Mouse (Mus musculus) left cerebral cortex, adult 2 months (tissue): ENCODE results near the gene Slc9a2. TPM values are rescaled to one million over a fixed set of nuclear protein-coding genes. Genes with fewer than 3 reads are reported as not detected.
"Not testable (repeated sequence)": the region's sequence is repeated elsewhere in the genome, so short reads cannot be mapped to it uniquely, and the experiment has no call there.

ENCODE experiments used
- DNase-seq, 2 experiments: peaks; one replicate each; pipeline ENCODE4 v3.0.0; 2021 to 2022; ENCODE audit warnings: low spot score in 2 of 2, mixed read lengths in 1 of 2; ENCODE audit errors: extremely low spot score in 1 of 2
- H3K27ac ChIP-seq: fragments of 200-600 bp; 2 replicates; pipeline ENCODE4 v1.8.1; 2022
- H3K4me3 ChIP-seq: fragments of 200-600 bp; 2 replicates; pipeline ENCODE4 v1.8.1; 2022
- CTCF ChIP-seq: fragments of 200-600 bp; IDR thresholded peaks from 2 replicates; pipeline ENCODE4 v1.8.1; 2022; ENCODE audit warnings: antibody characterized with exemption, mild to moderate bottlenecking, moderate library complexity
- intact Hi-C: fragments of 180-260 bp; cut with DNase I; formaldehyde crosslinking; loops from one replicate; pipeline ENCODE4 v1.15.1; 2025
- total RNA-seq, 2 experiments: library from RNA; stranded (reverse); gene quantifications; 2 replicates each; pipeline ENCODE4 v1.2.3; 2021

The Slc9a2 gene
- total RNA-seq, 2 experiments from 2014 or later = 3.2 to 3.6 TPM

- intact Hi-C loops = no loop called here
- no peak for DNase-seq
- TF ChIP-seq CTCF = no peak
- Histone ChIP-seq H3K4me3 (no peak overlapping the region), H3K27ac (no peak overlapping the region)
Measured at GRCm38 (mm10) chr1:40726051-40726450, 45.7 kb downstream of the Slc9a2 start.

- H3K27ac ChIP-seq = no peak overlapping the region
- H3K4me3 ChIP-seq = no peak overlapping the region
- intact Hi-C loops = no loop called here
- no peak for DNase-seq
- TF ChIP-seq CTCF = no peak
Measured at GRCm38 (mm10) chr1:40727404-40727803, 47.0 kb downstream of the Slc9a2 start.

- intact Hi-C loops = no loop called here
- Histone ChIP-seq H3K27ac (no peak overlapping the region), H3K4me3 (no peak overlapping the region)
- no peak for TF ChIP-seq CTCF
- DNase-seq = no peak
Measured at GRCm38 (mm10) chr1:40728636-40729035, 48.3 kb downstream of the Slc9a2 start.

GRCm38 (mm10) chr1:40737671-40738070 is 57.3 kb downstream of the Slc9a2 start:
- Histone ChIP-seq H3K27ac (no peak overlapping the region), H3K4me3 (no peak overlapping the region)
- intact Hi-C loops = no loop called here
- no peak for TF ChIP-seq CTCF
- no peak for DNase-seq

GRCm38 (mm10) chr1:40738246-40738645 is 57.9 kb downstream of the Slc9a2 start:
- intact Hi-C loops = not testable (repeated sequence)

GRCm38 (mm10) chr1:40740739-40741138 is 60.4 kb downstream of the Slc9a2 start:
- H3K4me3 ChIP-seq = no peak overlapping the region
- no peak for DNase-seq
- intact Hi-C loops = no loop called here
- TF ChIP-seq CTCF = no peak
- no peak overlapping the region for H3K27ac ChIP-seq

More at GRCm38 (mm10) chr1:40738246-40738645, 57.9 kb downstream of the Slc9a2 start:
- not testable (repeated sequence) for H3K4me3 ChIP-seq, H3K27ac ChIP-seq, DNase-seq

- DNase-seq = no peak
- TF ChIP-seq CTCF = no peak
- intact Hi-C loops = no loop called here
- H3K4me3 ChIP-seq = no peak overlapping the region
- no peak overlapping the region for H3K27ac ChIP-seq
Measured at GRCm38 (mm10) chr1:40746089-40746488, 65.7 kb downstream of the Slc9a2 start.

GRCm38 (mm10) chr1:40759751-40760445 is 79.5 kb downstream of the Slc9a2 start:
- H3K27ac ChIP-seq = no peak overlapping the region
- no peak for DNase-seq
- H3K4me3 ChIP-seq = no peak overlapping the region
- intact Hi-C loops = no loop called here
- TF ChIP-seq CTCF = no peak

- intact Hi-C loops = loop anchor here (1.0 kb wide), 1 partner anchor 184 kb away; the partner anchor contains the start of gene Slc9a4
- no peak overlapping the region for H3K4me3 ChIP-seq
- TF ChIP-seq CTCF = peak; percentile 26
- no peak overlapping the region for H3K27ac ChIP-seq
- no peak for DNase-seq
Measured at GRCm38 (mm10) chr1:40764042-40764441, 83.7 kb downstream of the Slc9a2 start.

- Histone ChIP-seq H3K4me3 (no peak overlapping the region), H3K27ac (no peak overlapping the region)
- DNase-seq = no peak
- TF ChIP-seq CTCF = no peak
- intact Hi-C loops = loop anchor here (1.0 kb wide), 1 partner anchor 184 kb away; the partner anchor contains the start of gene Slc9a4
Measured at GRCm38 (mm10) chr1:40764701-40765275, 84.4 kb downstream of the Slc9a2 start.

GRCm38 (mm10) chr1:40765521-40765920 is 85.1 kb downstream of the Slc9a2 start:
- no peak for TF ChIP-seq CTCF
- intact Hi-C loops = no loop called here

GRCm38 (mm10) chr1:40767588-40767987 is 87.2 kb downstream of the Slc9a2 start:
- Histone ChIP-seq H3K4me3 (no peak overlapping the region), H3K27ac (no peak overlapping the region)
- DNase-seq = no peak
- TF ChIP-seq CTCF = no peak
- intact Hi-C loops = no loop called here

More at GRCm38 (mm10) chr1:40765521-40765920, 85.1 kb downstream of the Slc9a2 start:
- H3K27ac ChIP-seq = no peak overlapping the region
- no peak overlapping the region for H3K4me3 ChIP-seq
- no peak for DNase-seq
